Mouse (Mus musculus): ENCODE results near the gene Mta2. TPM values are rescaled to one million over a fixed set of nuclear protein-coding genes. Genes with fewer than 3 reads are reported as not detected.
"Not testable (repeated sequence)": the region's sequence is repeated elsewhere in the genome, so short reads cannot be mapped to it uniquely, and the experiment has no call there.

Gene Mta2
- polyA plus RNA-seq, 1 experiment from 2014 or later: 91.3 TPM

- not testable (repeated sequence) for H3K4me3 ChIP-seq (ENCODE audit: low read length); H3K27me3 ChIP-seq (replicated peaks; ENCODE audit: control insufficient read depth, insufficient read depth, low read length); H3K4me1 ChIP-seq (ENCODE audit: control insufficient read depth, insufficient read depth, low read depth, low read length); H3K9me3 ChIP-seq (ENCODE audit: control insufficient read depth, low read length); H3K27ac ChIP-seq (ENCODE audit: low read depth, low read length); H3K4me2 ChIP-seq (ENCODE audit: low read length); ATAC-seq; H3K9ac ChIP-seq (ENCODE audit: low read depth, low read length)
- peaks cover 53% of the 10 kb centered on the region for H3K36me3 ChIP-seq (ENCODE audit: control insufficient read depth, insufficient read depth, low read length)
- WGBS: 90% methylated on average over 8 of the region's 8 CpGs
Measured at GRCm38 (mm10) chr19:8972491-8972890, 30.8 kb downstream of the Mta2 start.

GRCm38 (mm10) chr19:8974638-8975037 lies 33.0 kb downstream of the Mta2 start:
- no peaks in the 10 kb centered on the region for H3K4me1 ChIP-seq (ENCODE audit: control insufficient read depth, insufficient read depth, low read depth, low read length)
- WGBS: 93% methylated on average over 1 of the region's 1 CpGs
- no peak for ATAC-seq

GRCm38 (mm10) chr19:8975491-8975890 lies 33.8 kb downstream of the Mta2 start:
- no peak for ATAC-seq
- H3K9me3 ChIP-seq (ENCODE audit: control insufficient read depth, low read length): no peaks in the 10 kb centered on the region
- no peaks in the 10 kb centered on the region for H3K4me1 ChIP-seq (ENCODE audit: control insufficient read depth, insufficient read depth, low read depth, low read length)
- H3K27ac ChIP-seq (ENCODE audit: low read depth, low read length): no peak overlapping the region
- H3K27me3 ChIP-seq (replicated peaks; ENCODE audit: control insufficient read depth, insufficient read depth, low read length): no peaks in the 10 kb centered on the region
- no peak overlapping the region for H3K4me2 ChIP-seq (ENCODE audit: low read length)
- WGBS: 100% methylated on average over 2 of the region's 2 CpGs
- peaks cover 69% of the 10 kb centered on the region for H3K36me3 ChIP-seq (ENCODE audit: control insufficient read depth, insufficient read depth, low read length)
- no peak overlapping the region for H3K4me3 ChIP-seq (ENCODE audit: low read length)
- no peak overlapping the region for H3K9ac ChIP-seq (ENCODE audit: low read depth, low read length)

More at GRCm38 (mm10) chr19:8974638-8975037, 33.0 kb downstream of the Mta2 start:
- Histone ChIP-seq H3K27ac (ENCODE audit: low read depth, low read length) (no peak overlapping the region), H3K9ac (ENCODE audit: low read depth, low read length) (no peak overlapping the region), H3K4me3 (ENCODE audit: low read length) (no peak overlapping the region), H3K9me3 (ENCODE audit: control insufficient read depth, low read length) (no peaks in the 10 kb centered on the region), H3K27me3 (replicated peaks; ENCODE audit: control insufficient read depth, insufficient read depth, low read length) (no peaks in the 10 kb centered on the region), H3K36me3 (ENCODE audit: control insufficient read depth, insufficient read depth, low read length) (peaks cover 70% of the 10 kb centered on the region), H3K4me2 (ENCODE audit: low read length) (no peak overlapping the region)

- H3K27me3 ChIP-seq (replicated peaks; ENCODE audit: control insufficient read depth, insufficient read depth, low read length): no peaks in the 10 kb centered on the region
Measured at GRCm38 (mm10) chr19:8976535-8976934, 34.9 kb downstream of the Mta2 start.

GRCm38 (mm10) chr19:8980771-8981170 lies 39.1 kb downstream of the Mta2 start:
- H3K9ac ChIP-seq (ENCODE audit: low read depth, low read length): no peak overlapping the region
- no peak overlapping the region for H3K4me3 ChIP-seq (ENCODE audit: low read length)
- H3K27me3 ChIP-seq (replicated peaks; ENCODE audit: control insufficient read depth, insufficient read depth, low read length): no peaks in the 10 kb centered on the region
- H3K27ac ChIP-seq (ENCODE audit: low read depth, low read length): no peak overlapping the region
- no peaks in the 10 kb centered on the region for H3K9me3 ChIP-seq (ENCODE audit: control insufficient read depth, low read length)
- no peak for ATAC-seq
- WGBS: 59% methylated on average over 5 of the region's 5 CpGs
- H3K4me2 ChIP-seq (ENCODE audit: low read length): no peak overlapping the region
- H3K36me3 ChIP-seq (ENCODE audit: control insufficient read depth, insufficient read depth, low read length): peaks cover 27% of the 10 kb centered on the region
- H3K4me1 ChIP-seq (ENCODE audit: control insufficient read depth, insufficient read depth, low read depth, low read length): peaks cover 20% of the 10 kb centered on the region

More at GRCm38 (mm10) chr19:8976535-8976934, 34.9 kb downstream of the Mta2 start:
- WGBS: 60% methylated on average over 3 of the region's 3 CpGs
- Histone ChIP-seq H3K9ac (ENCODE audit: low read depth, low read length) (no peak overlapping the region), H3K4me2 (ENCODE audit: low read length) (no peak overlapping the region), H3K4me1 (ENCODE audit: control insufficient read depth, insufficient read depth, low read depth, low read length) (no peaks in the 10 kb centered on the region), H3K9me3 (ENCODE audit: control insufficient read depth, low read length) (no peaks in the 10 kb centered on the region), H3K36me3 (ENCODE audit: control insufficient read depth, insufficient read depth, low read length) (peaks cover 59% of the 10 kb centered on the region), H3K27ac (ENCODE audit: low read depth, low read length) (no peak overlapping the region), H3K4me3 (ENCODE audit: low read length) (no peak overlapping the region)
- ATAC-seq: peak; percentile 62; the same call in 1 of the 2 replicates

- Histone ChIP-seq H3K9me3 (ENCODE audit: control insufficient read depth, low read length) (no peaks in the 10 kb centered on the region), H3K36me3 (ENCODE audit: control insufficient read depth, insufficient read depth, low read length) (peaks cover 27% of the 10 kb centered on the region), H3K9ac (ENCODE audit: low read depth, low read length) (no peak overlapping the region), H3K27ac (ENCODE audit: low read depth, low read length) (no peak overlapping the region), H3K4me1 (ENCODE audit: control insufficient read depth, insufficient read depth, low read depth, low read length) (peaks cover 20% of the 10 kb centered on the region), H3K27me3 (replicated peaks; ENCODE audit: control insufficient read depth, insufficient read depth, low read length) (no peaks in the 10 kb centered on the region), H3K4me3 (ENCODE audit: low read length) (no peak overlapping the region), H3K4me2 (ENCODE audit: low read length) (no peak overlapping the region)
- 60% methylated on average over 2 of the region's 2 CpGs for WGBS
- no peak for ATAC-seq
Measured at GRCm38 (mm10) chr19:8981450-8982168, 39.9 kb downstream of the Mta2 start.

GRCm38 (mm10) chr19:8982303-8983149 lies 40.9 kb downstream of the Mta2 start:
- H3K9me3 ChIP-seq (ENCODE audit: control insufficient read depth, low read length): no peaks in the 10 kb centered on the region
- no peak overlapping the region for H3K4me3 ChIP-seq (ENCODE audit: low read length)
- 48% methylated on average over 5 of the region's 5 CpGs for WGBS
- H3K4me2 ChIP-seq (ENCODE audit: low read length): no peak overlapping the region
- H3K4me1 ChIP-seq (ENCODE audit: control insufficient read depth, insufficient read depth, low read depth, low read length): peaks cover 20% of the 10 kb centered on the region
- no peak for ATAC-seq
- no peaks in the 10 kb centered on the region for H3K27me3 ChIP-seq (replicated peaks; ENCODE audit: control insufficient read depth, insufficient read depth, low read length)
- H3K9ac ChIP-seq (ENCODE audit: low read depth, low read length): no peak overlapping the region
- peaks cover 22% of the 10 kb centered on the region for H3K36me3 ChIP-seq (ENCODE audit: control insufficient read depth, insufficient read depth, low read length)
- no peak overlapping the region for H3K27ac ChIP-seq (ENCODE audit: low read depth, low read length)

- H3K4me1 ChIP-seq (ENCODE audit: control insufficient read depth, insufficient read depth, low read depth, low read length): peaks cover 20% of the 10 kb centered on the region
- no peaks in the 10 kb centered on the region for H3K9me3 ChIP-seq (ENCODE audit: control insufficient read depth, low read length)
- 47% methylated on average over 4 of the region's 4 CpGs for WGBS
- H3K9ac ChIP-seq (ENCODE audit: low read depth, low read length): no peak overlapping the region
- H3K27ac ChIP-seq (ENCODE audit: low read depth, low read length): no peak overlapping the region
- ATAC-seq: no peak
- H3K4me3 ChIP-seq (ENCODE audit: low read length): no peak overlapping the region
- H3K4me2 ChIP-seq (ENCODE audit: low read length): no peak overlapping the region
- H3K27me3 ChIP-seq (replicated peaks; ENCODE audit: control insufficient read depth, insufficient read depth, low read length): peaks cover 3% of the 10 kb centered on the region; the same call in 1 of the 2 replicates
- peaks cover 16% of the 10 kb centered on the region for H3K36me3 ChIP-seq (ENCODE audit: control insufficient read depth, insufficient read depth, low read length)
Measured at GRCm38 (mm10) chr19:8983150-8983650, 41.5 kb downstream of the Mta2 start.

Measured in hindbrain, embryonic 16.5 days (tissue).